Mouse (Mus musculus) kidney, adult 2 months (tissue): ENCODE measurements around the gene Higd2a. TPM values are rescaled to one million over a fixed set of nuclear protein-coding genes. Genes with fewer than 3 reads are reported as not detected.

Experiments used
- DNase-seq: peaks from one replicate; pipeline ENCODE4 v3.0.0; 2021
- H3K27ac ChIP-seq: fragments of 200-500 bp; 2 replicates; pipeline ENCODE4 v1.5.1; 2012; ENCODE audit warnings: low read depth, low read length, control low read depth, inconsistent platforms; ENCODE audit not compliant: insufficient read depth
- H3K27me3 ChIP-seq: fragments of 200-500 bp; replicated peaks from 2 replicates; pipeline ENCODE4 v1.6.1; 2012; ENCODE audit warnings: mild to moderate bottlenecking, moderate library complexity, low read length, inconsistent platforms; ENCODE audit not compliant: control insufficient read depth, insufficient read depth
- H3K36me3 ChIP-seq: fragments of 200-500 bp; 2 replicates; pipeline ENCODE4 v1.6.1; 2012; ENCODE audit warnings: mild to moderate bottlenecking, moderate library complexity, low read length, inconsistent platforms; ENCODE audit not compliant: control insufficient read depth, insufficient read depth
- H3K4me1 ChIP-seq: fragments of 200-500 bp; 2 replicates; pipeline ENCODE4 v1.6.1; 2011; ENCODE audit warnings: low read length; ENCODE audit not compliant: control insufficient read depth, insufficient read depth
- H3K4me3 ChIP-seq: fragments of 200-500 bp; 2 replicates; pipeline ENCODE4 v1.5.1; 2011; ENCODE audit warnings: mild to moderate bottlenecking, low read depth, low read length, control low read depth; ENCODE audit not compliant: insufficient read depth
- CTCF ChIP-seq: fragments of 200-500 bp; conservative IDR thresholded peaks from 2 replicates; pipeline ENCODE4 v1.5.1; 2011; ENCODE audit warnings: low read depth, mild to moderate bottlenecking, control low read depth, low read length, moderate library complexity, mixed read lengths; ENCODE audit not compliant: insufficient read depth, insufficient read length
- POLR2A ChIP-seq: fragments of 200-500 bp; IDR thresholded peaks from one replicate; pipeline ENCODE4 v1.6.1; 2011; ENCODE audit warnings: low read depth, low read length, control low read depth
- WGBS: fragments of 180-500 bp; shearing (Covaris S2); methylation state at CpG from one replicate; pipeline ENCODE4 v1.1.7; 2018; 5-methylcytosine and 5-hydroxymethylcytosine counted together
- polyA plus RNA-seq: library from polyadenylated mRNA; depleted of rRNA; stranded (reverse); fragments of >200 nt; gene quantifications from 2 replicates; pipeline ENCODE4 v1.2.3, GENCODE M21; 2012

The Higd2a gene
- polyA plus RNA-seq, 1 experiment = 419 TPM

GRCm38 (mm10) chr13:54562562-54562961, 27.4 kb upstream of the Higd2a start:
- Histone ChIP-seq H3K36me3 (peaks cover 16% of the 10 kb centered on the region; the same call in 1 of the 2 replicates), H3K27ac (peak overlapping the region; percentile 82), H3K4me3 (no peak overlapping the region), H3K4me1 (peaks cover 36% of the 10 kb centered on the region), H3K27me3 (no peaks in the 10 kb centered on the region)
- peak; percentile 97 for DNase-seq
- WGBS = 30% methylated on average over 7 of the region's 7 CpGs
- TF ChIP-seq POLR2A (peak; percentile 26), CTCF (no peak)

DNA sequence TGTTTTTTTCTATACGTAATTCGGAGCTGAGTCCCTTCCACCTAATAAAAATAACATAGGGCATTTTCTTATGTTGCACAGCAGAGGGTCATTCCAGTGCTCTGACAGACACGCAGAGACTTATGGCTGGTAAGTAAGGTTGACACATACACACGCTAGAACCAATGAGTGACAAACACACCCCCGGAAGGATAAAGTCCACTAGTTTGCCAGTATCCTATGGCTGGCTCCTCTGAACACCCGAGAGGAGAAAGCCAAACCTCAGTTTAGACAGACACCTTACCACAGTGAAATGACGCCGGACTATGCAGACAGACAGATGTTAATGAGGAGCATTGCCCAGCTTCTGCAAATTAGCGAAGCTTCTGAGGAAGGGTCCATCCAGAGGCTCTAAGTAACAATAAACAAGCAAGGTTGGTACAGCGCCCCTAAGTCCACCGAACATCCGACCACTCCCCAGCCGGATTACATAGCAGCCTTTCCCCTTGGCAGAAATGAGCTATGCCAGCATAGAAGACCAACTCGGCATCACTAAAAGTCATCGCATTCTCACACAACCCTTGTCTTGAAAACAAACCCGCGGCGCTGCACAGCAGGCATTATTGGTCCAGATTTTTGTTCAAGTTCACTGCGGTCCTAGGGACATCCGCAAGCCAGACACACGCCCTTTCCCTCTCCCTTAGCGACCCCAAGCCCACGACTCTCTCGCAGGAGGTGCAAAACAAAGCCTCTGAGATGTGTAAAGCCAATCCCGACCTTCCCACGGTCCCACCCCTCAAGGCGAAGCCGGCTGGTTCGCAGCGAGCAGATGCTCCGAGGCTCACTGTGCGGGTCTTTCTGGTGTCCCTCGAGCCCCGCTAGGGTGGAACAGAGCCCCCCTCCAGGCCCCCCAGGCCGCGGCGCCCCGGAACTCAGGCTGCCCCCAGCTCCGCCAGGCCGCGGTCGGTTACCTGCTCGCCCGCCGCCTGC, 25.5 kb upstream of the Higd2a start:
- Histone ChIP-seq H3K4me1 (peaks cover 35% of the 10 kb centered on the region), H3K4me3 (peak overlapping the region; percentile 82), H3K27me3 (no peaks in the 10 kb centered on the region), H3K36me3 (peaks cover 9% of the 10 kb centered on the region; the same call in 1 of the 2 replicates), H3K27ac (peak overlapping the region; percentile 99)
- peak; percentile 52 for DNase-seq
- no peak for TF ChIP-seq POLR2A
- no peak for TF ChIP-seq CTCF
- 4% methylated on average over 45 of the region's 45 CpGs for WGBS

DNA sequence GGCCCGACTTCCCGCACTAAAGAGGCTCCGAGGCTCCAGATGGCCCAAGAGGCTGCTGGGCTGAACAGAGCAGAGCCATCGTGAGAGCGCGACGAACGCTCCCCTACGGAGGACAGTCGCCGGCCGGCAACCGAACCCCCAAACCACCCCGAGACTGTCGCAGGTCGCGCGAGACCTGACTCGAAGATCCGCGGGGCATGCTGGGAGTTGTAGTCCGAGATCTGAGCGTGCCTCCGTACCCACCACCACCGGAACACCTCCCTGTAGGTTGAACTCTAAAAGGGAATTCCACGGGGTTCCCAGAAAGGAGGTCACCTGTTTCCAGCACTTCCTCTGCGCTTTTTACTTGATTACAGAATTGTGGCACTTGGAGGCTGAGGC, 24.8 kb upstream of the Higd2a start, which contains the start of gene 4833439L19Rik:
4833439L19Rik (minus strand) TSS at position 235 of the 381 bp plus-strand sequence.
- H3K27ac ChIP-seq = peak within 1 kb of the TSS; percentile 99
- peak; percentile 97 for DNase-seq
- no peaks in the 10 kb centered on the region for H3K27me3 ChIP-seq
- TF ChIP-seq CTCF = no peak
- peak; percentile 92 for TF ChIP-seq POLR2A
- H3K36me3 ChIP-seq = peaks cover 8% of the 10 kb centered on the region; the same call in 1 of the 2 replicates
- WGBS = under 1% methylated on average over 27 of the region's 27 CpGs
- H3K4me3 ChIP-seq = peak within 1 kb of the TSS; percentile 82
- peaks cover 30% of the 10 kb centered on the region for H3K4me1 ChIP-seq

- DNase-seq = peak; percentile 91
- Histone ChIP-seq H3K4me1 (peaks cover 24% of the 10 kb centered on the region), H3K36me3 (peaks cover 4% of the 10 kb centered on the region; the same call in 1 of the 2 replicates), H3K27ac (peak overlapping the region; percentile 74), H3K27me3 (no peaks in the 10 kb centered on the region), H3K4me3 (peak overlapping the region; percentile 82)
- WGBS = 28% methylated on average over 8 of the region's 8 CpGs
- peak; percentile 47 for TF ChIP-seq CTCF
- no peak for TF ChIP-seq POLR2A
Measured at GRCm38 (mm10) chr13:54565594-54566345, 24.2 kb upstream of the Higd2a start.

DNA sequence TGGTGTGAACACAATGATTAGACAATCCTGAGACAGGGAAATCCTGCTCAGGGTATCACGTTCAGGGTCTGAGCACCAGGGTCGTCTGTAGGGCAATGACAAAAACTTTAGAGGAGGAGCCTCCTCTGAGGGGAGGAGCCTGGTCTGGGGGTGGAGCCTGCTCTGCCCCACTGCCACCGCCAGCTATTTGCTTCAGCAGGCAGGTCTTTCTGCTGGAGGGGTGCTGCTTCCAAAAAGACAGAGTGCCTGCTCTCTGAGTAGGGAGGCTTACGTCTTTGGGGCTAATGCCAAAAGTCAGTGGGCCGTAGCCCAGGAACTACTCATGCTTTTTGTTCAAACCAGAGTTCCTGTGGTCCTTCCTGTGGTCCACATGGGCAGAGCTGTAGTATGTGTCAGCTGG, 21.6 kb upstream of the Higd2a start:
- 29% methylated on average over 5 of the region's 5 CpGs for WGBS
- peaks cover 2% of the 10 kb centered on the region; the same call in 1 of the 2 replicates for H3K36me3 ChIP-seq
- TF ChIP-seq POLR2A (no peak), CTCF (no peak)
- peak; percentile 69 for DNase-seq
- H3K4me3 ChIP-seq = no peak overlapping the region
- H3K27ac ChIP-seq = 0 out of 2 replicates have a peak overlapping the region, but pooled peaks have one; percentile 61
- peaks cover 13% of the 10 kb centered on the region for H3K4me1 ChIP-seq
- no peaks in the 10 kb centered on the region for H3K27me3 ChIP-seq

- Histone ChIP-seq H3K27ac (no peak overlapping the region), H3K36me3 (no peaks in the 10 kb centered on the region), H3K4me1 (peaks cover 10% of the 10 kb centered on the region), H3K4me3 (no peak overlapping the region), H3K27me3 (no peaks in the 10 kb centered on the region)
- 74% methylated on average over 1 of the region's 1 CpGs for WGBS
- DNase-seq = no peak
- TF ChIP-seq CTCF (no peak), POLR2A (no peak)
Measured at GRCm38 (mm10) chr13:54569282-54569681, 20.7 kb upstream of the Higd2a start.

DNA sequence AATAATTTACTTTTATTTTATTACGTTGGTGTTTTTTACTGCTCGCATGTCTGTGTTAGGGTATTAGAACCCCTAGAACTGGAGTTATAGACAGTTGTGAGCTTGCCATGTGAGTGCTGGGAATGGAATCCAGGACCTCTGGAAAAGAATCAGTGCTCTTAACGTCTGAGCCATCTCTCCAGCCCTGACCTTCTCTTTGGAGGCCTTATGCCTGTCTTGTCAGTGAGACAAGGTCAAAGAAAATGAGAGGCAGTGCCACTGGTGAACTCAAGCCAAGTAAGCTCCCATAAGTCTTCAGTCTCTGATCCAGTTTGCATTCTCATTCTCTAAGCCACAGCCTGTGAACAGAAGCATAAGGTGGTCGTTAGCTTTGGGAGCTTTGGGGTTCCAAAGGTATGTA, 19.3 kb upstream of the Higd2a start:
- no peak overlapping the region for H3K4me3 ChIP-seq
- peaks cover 17% of the 10 kb centered on the region for H3K4me1 ChIP-seq
- TF ChIP-seq CTCF (no peak), POLR2A (no peak)
- H3K27ac ChIP-seq = no peak overlapping the region
- DNase-seq = no peak
- 80% methylated on average over 4 of the region's 4 CpGs for WGBS
- H3K36me3 ChIP-seq = no peaks in the 10 kb centered on the region
- no peaks in the 10 kb centered on the region for H3K27me3 ChIP-seq
